Mouse (Mus musculus) cerebral cortex, adult 2 months (tissue): Measurements from ENCODE around the gene Zscan4-ps2.

Experiments
- WGBS: fragments of 180-500 bp; shearing (Covaris S2); methylation state at CpG from one replicate; pipeline ENCODE4 v1.1.7; 2018; 5-methylcytosine and 5-hydroxymethylcytosine counted together

The Zscan4-ps2 gene

DNA sequence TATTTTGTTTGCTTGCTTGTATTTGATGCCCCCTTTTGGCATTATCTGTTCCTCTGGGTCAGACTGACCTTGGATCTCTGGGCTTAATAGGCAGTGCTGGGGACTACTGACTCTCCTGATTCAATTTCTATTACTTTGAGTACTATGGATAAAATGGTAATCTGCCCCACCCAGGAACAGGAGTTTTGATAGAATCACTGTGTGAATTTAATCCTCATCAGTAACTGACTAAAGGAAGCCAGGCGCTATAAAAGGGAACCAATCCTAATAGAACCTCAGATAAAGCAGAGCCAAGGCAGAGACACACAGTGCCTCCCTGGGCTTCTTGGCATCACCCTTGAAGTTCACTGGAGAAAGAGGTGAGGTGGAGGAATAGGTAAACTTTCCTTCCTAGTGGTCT is at the start of gene Zscan4-ps2:
TSS of gene Zscan4-ps2 (plus strand) at position 301 of the 400 bp plus-strand sequence.
- 90% methylated on average over 1 of the region's 1 CpGs for WGBS
